Mouse (Mus musculus): Measurements from ENCODE around the gene Gm43951. TPM values are rescaled to one million over a fixed set of nuclear protein-coding genes. Genes with fewer than 3 reads are reported as not detected.
"Not testable (repeated sequence)": the region's sequence is repeated elsewhere in the genome, so short reads cannot be mapped to it uniquely, and the experiment has no call there.

Gene Gm43951
- total and polyA plus RNA-seq, 2 experiments from 2014 or later: 1.2 to 1.8 TPM

GRCm38 (mm10) chr11:72180556-72180955, 26.1 kb downstream of the Gm43951 start:
- H3K27me3 ChIP-seq (ENCODE audit: insufficient read depth, low read length): no peaks in the 10 kb centered on the region
- 94% methylated on average over 5 of the region's 5 CpGs for WGBS
- H3K4me2 ChIP-seq (ENCODE audit: low read depth, low read length): no peak overlapping the region
- DNase-seq (ENCODE audit: low spot score): no peak
- H3K36me3 ChIP-seq (ENCODE audit: insufficient read depth, low read length): peaks cover 22% of the 10 kb centered on the region; the same call in 1 of the 2 replicates
- no peak overlapping the region for H3K9ac ChIP-seq (replicated peaks; ENCODE audit: low read length)
- ATAC-seq: no peak
- H3K4me1 ChIP-seq (ENCODE audit: insufficient read depth, low read length): no peaks in the 10 kb centered on the region
- TF ChIP-seq CTCF (IDR thresholded peaks at IDR 0.05; ENCODE audit: low read depth): no peak
- H3K27ac ChIP-seq: no peak overlapping the region
- H3K4me3 ChIP-seq (ENCODE audit: low read length): no peak overlapping the region
- H3K9me3 ChIP-seq (ENCODE audit: low read length): no peaks in the 10 kb centered on the region

DNA sequence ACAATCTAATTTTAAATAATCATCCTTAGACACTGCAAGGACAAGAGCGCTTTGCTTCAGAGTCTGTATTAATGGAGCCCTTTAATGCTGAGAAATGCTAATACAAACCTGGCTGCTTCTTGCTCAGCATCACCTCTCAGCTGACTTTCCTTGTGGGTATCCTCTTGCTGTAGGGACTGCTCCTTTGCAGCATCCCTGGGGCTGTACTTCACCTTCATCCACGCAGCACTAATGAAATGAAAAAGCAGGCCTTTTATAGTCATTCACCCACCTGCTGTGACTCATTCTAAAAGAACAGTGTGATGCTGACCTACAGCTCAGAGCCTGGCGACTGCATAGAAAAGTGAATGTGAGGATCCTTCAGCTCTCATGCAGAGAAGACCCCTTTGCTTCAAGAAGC, 30.1 kb downstream of the Gm43951 start:
- peak; percentile 18 for DNase-seq (ENCODE audit: low spot score)
- whole genome bisulfite sequencing: 22% methylated on average over 3 of the region's 3 CpGs
- H3K36me3 ChIP-seq (ENCODE audit: insufficient read depth, low read length): peaks cover 32% of the 10 kb centered on the region; the same call in 1 of the 2 replicates

DNA sequence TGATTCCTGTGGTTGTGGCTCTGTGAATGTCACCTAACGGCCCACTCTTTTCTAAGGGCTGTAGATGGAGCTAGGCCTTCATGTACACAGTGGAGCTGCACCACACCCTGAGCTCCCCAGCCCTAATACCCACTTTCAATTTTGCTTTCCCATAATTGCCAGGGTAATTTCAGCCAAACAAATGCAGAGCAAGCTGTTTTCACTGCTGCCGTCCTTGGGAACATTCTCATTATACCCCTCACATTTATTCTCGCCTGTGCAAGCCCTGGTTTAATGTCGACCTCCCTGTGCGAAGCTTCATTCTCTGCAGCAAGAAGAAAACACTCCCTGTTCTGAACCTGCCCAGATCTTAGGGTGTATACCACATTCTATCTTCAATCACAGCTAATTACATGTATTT, 30.7 kb downstream of the Gm43951 start:
- WGBS: 64% methylated on average over 5 of the region's 5 CpGs
- no peak for TF ChIP-seq CTCF (IDR thresholded peaks at IDR 0.05; ENCODE audit: low read depth)
- Histone ChIP-seq H3K27me3 (ENCODE audit: insufficient read depth, low read length) (no peaks in the 10 kb centered on the region), H3K9ac (replicated peaks; ENCODE audit: low read length) (no peak overlapping the region), H3K4me3 (ENCODE audit: low read length) (no peak overlapping the region), H3K4me1 (ENCODE audit: insufficient read depth, low read length) (no peaks in the 10 kb centered on the region), H3K36me3 (ENCODE audit: insufficient read depth, low read length) (peaks cover 30% of the 10 kb centered on the region; the same call in 1 of the 2 replicates), H3K4me2 (ENCODE audit: low read depth, low read length) (no peak overlapping the region), H3K27ac (no peak overlapping the region), H3K9me3 (ENCODE audit: low read length) (no peaks in the 10 kb centered on the region)
- ATAC-seq (no peak), DNase-seq (ENCODE audit: low spot score) (no peak)

More for the DNA sequence above, 30.1 kb downstream of the Gm43951 start:
- H3K4me2 ChIP-seq (ENCODE audit: low read depth, low read length): no peak overlapping the region
- no peak overlapping the region for H3K27ac ChIP-seq
- TF ChIP-seq CTCF (IDR thresholded peaks at IDR 0.05; ENCODE audit: low read depth): no peak
- H3K4me3 ChIP-seq (ENCODE audit: low read length): no peak overlapping the region
- ATAC-seq: no peak
- H3K27me3 ChIP-seq (ENCODE audit: insufficient read depth, low read length): no peaks in the 10 kb centered on the region
- no peaks in the 10 kb centered on the region for H3K9me3 ChIP-seq (ENCODE audit: low read length)
- no peak overlapping the region for H3K9ac ChIP-seq (replicated peaks; ENCODE audit: low read length)
- no peaks in the 10 kb centered on the region for H3K4me1 ChIP-seq (ENCODE audit: insufficient read depth, low read length)

DNA sequence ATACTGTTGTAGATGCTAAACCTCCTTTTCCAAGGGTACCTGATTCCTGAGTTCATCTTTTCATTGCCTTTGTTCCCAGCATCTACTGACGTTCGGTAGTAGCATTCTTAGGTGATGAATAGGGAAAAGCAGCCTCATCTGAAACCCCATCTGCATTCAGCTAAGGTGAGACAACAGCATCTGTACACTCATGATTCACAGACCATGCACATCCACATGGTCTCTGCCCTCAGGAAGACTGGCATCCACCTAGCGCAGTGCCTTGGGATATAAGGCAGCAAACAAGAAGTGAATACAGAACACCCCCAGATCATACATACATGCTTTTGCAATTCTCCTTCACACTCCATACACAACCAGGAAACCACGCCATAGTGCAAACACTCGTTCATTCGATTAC, 31.9 kb downstream of the Gm43951 start:
- ATAC-seq: no peak
- no peak for TF ChIP-seq CTCF (IDR thresholded peaks at IDR 0.05; ENCODE audit: low read depth)

GRCm38 (mm10) chr11:72173506-72173905, 33.1 kb downstream of the Gm43951 start:
- Histone ChIP-seq H3K9me3 (ENCODE audit: low read length) (no peaks in the 10 kb centered on the region), H3K36me3 (ENCODE audit: insufficient read depth, low read length) (peaks cover 28% of the 10 kb centered on the region), H3K4me1 (ENCODE audit: insufficient read depth, low read length) (no peaks in the 10 kb centered on the region), H3K27me3 (ENCODE audit: insufficient read depth, low read length) (no peaks in the 10 kb centered on the region), H3K4me3 (ENCODE audit: low read length) (no peak overlapping the region), H3K27ac (no peak overlapping the region), H3K9ac (replicated peaks; ENCODE audit: low read length) (no peak overlapping the region), H3K4me2 (ENCODE audit: low read depth, low read length) (no peak overlapping the region)
- ATAC-seq (no peak), DNase-seq (ENCODE audit: low spot score) (no peak)
- WGBS: 71% methylated on average over 5 of the region's 5 CpGs
- no peak for TF ChIP-seq CTCF (IDR thresholded peaks at IDR 0.05; ENCODE audit: low read depth)

More for the DNA sequence above, 31.9 kb downstream of the Gm43951 start:
- DNase-seq (ENCODE audit: low spot score): no peak
- Histone ChIP-seq H3K4me1 (ENCODE audit: insufficient read depth, low read length) (no peaks in the 10 kb centered on the region), H3K36me3 (ENCODE audit: insufficient read depth, low read length) (peaks cover 30% of the 10 kb centered on the region; the same call in 1 of the 2 replicates), H3K4me2 (ENCODE audit: low read depth, low read length) (no peak overlapping the region), H3K9me3 (ENCODE audit: low read length) (no peaks in the 10 kb centered on the region), H3K4me3 (ENCODE audit: low read length) (no peak overlapping the region), H3K27me3 (ENCODE audit: insufficient read depth, low read length) (no peaks in the 10 kb centered on the region), H3K27ac (no peak overlapping the region), H3K9ac (replicated peaks; ENCODE audit: low read length) (no peak overlapping the region)
- WGBS: 95% methylated on average over 6 of the region's 6 CpGs

DNA sequence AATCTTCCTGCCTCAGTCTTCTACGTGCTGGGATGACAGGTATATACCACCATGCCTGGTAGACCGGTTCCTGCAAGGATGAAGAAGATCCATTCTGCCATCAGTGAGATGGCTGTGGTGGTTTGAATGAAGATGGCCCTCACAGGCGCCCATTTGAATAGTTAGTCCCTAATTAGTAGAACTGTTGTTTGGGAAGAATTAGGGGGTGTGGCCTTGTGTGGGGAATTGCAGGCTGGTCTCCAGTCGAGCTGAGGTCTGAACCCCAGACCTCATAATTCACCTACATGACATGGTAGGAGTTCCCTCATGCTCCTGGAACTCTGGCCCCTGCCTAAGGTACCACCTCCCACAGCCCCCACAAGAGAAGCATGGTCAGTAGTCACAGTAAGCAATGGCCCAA, 34.7 kb downstream of the Gm43951 start:
- not testable (repeated sequence) for DNase-seq (ENCODE audit: low spot score); H3K27ac ChIP-seq; H3K27me3 ChIP-seq (ENCODE audit: insufficient read depth, low read length); H3K4me2 ChIP-seq (ENCODE audit: low read depth, low read length); H3K9ac ChIP-seq (replicated peaks; ENCODE audit: low read length); ATAC-seq; H3K4me1 ChIP-seq (ENCODE audit: insufficient read depth, low read length); H3K4me3 ChIP-seq (ENCODE audit: low read length); H3K9me3 ChIP-seq (ENCODE audit: low read length)
- peaks cover 33% of the 10 kb centered on the region for H3K36me3 ChIP-seq (ENCODE audit: insufficient read depth, low read length)
- WGBS: 73% methylated on average over 4 of the region's 4 CpGs

DNA sequence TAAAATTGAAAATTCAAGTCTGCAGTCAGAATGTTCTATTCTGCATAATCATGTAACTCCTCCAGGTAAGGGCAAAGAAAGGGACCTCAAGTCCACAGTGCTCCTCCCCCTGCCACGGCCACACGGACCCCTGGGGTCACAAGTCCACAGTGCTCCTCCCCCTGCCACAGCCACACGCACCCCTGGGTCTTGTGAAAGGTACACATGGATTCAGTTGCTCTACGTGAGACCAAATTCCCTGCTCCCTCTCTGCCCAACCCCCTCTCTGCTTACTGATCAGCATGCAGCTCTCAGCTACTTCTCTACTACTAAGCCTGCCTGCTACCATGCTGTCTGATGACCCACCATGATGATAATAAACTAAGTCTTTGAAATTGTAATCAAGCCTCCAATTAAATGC, 36.8 kb downstream of the Gm43951 start:
- 89% methylated on average over 4 of the region's 4 CpGs for WGBS
- peaks cover 40% of the 10 kb centered on the region for H3K36me3 ChIP-seq (ENCODE audit: insufficient read depth, low read length)

More for the DNA sequence above, 36.8 kb downstream of the Gm43951 start:
- ATAC-seq: no peak
- no peak for DNase-seq (ENCODE audit: low spot score)
- no peak for TF ChIP-seq CTCF (IDR thresholded peaks at IDR 0.05; ENCODE audit: low read depth)
- H3K9me3 ChIP-seq (ENCODE audit: low read length): no peaks in the 10 kb centered on the region
- H3K9ac ChIP-seq (replicated peaks; ENCODE audit: low read length): no peak overlapping the region
- no peaks in the 10 kb centered on the region for H3K4me1 ChIP-seq (ENCODE audit: insufficient read depth, low read length)
- H3K4me2 ChIP-seq (ENCODE audit: low read depth, low read length): no peak overlapping the region
- no peak overlapping the region for H3K27ac ChIP-seq
- H3K4me3 ChIP-seq (ENCODE audit: low read length): no peak overlapping the region
- H3K27me3 ChIP-seq (ENCODE audit: insufficient read depth, low read length): no peaks in the 10 kb centered on the region

Data from hindbrain, postnatal 0 days (tissue).